Mouse (Mus musculus): Measurements from ENCODE around the gene Arrb2. TPM values are rescaled to one million over a fixed set of nuclear protein-coding genes. Genes with fewer than 3 reads are reported as not detected.
"Not testable (repeated sequence)": the region's sequence is repeated elsewhere in the genome, so short reads cannot be mapped to it uniquely, and the experiment has no call there.

Arrb2 gene
- 10 to 100 TPM; 74.3 to 86.0 TPM for total RNA-seq (2021)
- long read RNA-seq, experiment 1, transcript Arrb2-204 (15 exons, 1,848 nt) = major isoform, 8 of 16 reads
- long read RNA-seq, experiment 1, partial matches to known transcripts = 0 of 16 reads
- long read RNA-seq, experiment 1, other reads (novel, unspliced or antisense) = 6 of 16 reads
- long read RNA-seq, experiment 2, transcript Arrb2-204 (15 exons, 1,848 nt) = major isoform, 8 of 12 reads
- long read RNA-seq, experiment 2, partial matches to known transcripts = 1 of 12 reads
- long read RNA-seq, experiment 2, other reads (novel, unspliced or antisense) = 3 of 12 reads

DNA sequence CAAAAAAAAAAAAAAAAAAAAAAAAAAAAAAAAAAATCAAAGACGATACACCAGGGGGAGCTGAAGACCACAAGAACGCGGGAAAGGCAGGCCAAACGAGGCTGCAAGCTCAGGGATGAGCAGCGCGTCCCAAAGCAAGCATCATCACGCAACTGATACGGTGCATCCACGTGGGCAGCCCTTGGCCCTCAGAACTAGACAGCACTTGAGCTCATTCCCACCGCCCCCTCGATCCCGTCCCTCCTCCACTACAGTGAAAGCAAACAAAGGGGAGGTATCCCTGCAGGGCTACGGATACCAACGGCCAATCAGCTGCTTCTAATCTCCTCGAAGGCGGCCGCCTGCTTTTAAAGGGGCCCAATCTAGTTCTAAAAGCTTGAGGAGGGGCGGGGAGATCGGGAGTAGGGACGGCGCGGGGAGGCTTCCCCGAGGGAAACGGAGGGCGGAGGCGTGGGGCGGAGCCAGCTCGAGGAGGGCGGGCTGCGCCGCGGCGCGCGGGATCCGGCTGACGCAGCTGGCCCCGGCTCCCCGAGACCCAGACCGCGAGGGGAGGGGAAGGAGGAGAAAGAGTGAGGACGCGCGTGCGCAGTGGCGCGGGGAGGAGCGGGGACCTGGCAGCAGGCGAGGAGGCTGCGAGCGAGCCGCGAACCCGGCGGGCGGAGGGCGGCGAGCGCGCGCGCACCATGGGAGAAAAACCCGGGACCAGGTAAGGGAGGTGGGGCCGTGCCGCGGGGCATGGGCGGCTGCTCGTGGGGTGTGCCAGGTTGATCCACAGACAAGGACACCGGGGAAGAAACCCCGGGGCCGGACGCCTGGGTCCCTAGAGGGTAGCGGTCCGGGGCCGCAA is at the start of gene Arrb2:
Gene Arrb2, plus strand, starts transcription at position 588 of the 847 bp plus-strand sequence.
- TF ChIP-seq CTCF (IDR thresholded peaks at IDR 0.05) = peak; percentile 56
- DNase-seq (ENCODE audit: extremely low spot score in 1 of 2, low spot score in 2 of 2) = peak; percentile 98 to 99
- Histone ChIP-seq H3K27ac (peak within 1 kb of the TSS; percentile 90), H3K4me3 (peak within 1 kb of the TSS; percentile 99)
- intact Hi-C loops (cut with DNase I) = loop anchor here (2.0 to 5.0 kb wide), 3 partner anchors 21 to 325 kb away; partner anchors contain the start of genes Pelp1 and Tm4sf5

GRCm38 (mm10) chr11:70384136-70384535 is 48.3 kb upstream of the Arrb2 start:
- intact Hi-C loops (cut with DNase I) = no loop called here
- H3K4me3 ChIP-seq = no peak overlapping the region
- TF ChIP-seq CTCF (IDR thresholded peaks at IDR 0.05) = no peak
- no peak for DNase-seq (ENCODE audit: extremely low spot score in 1 of 2, low spot score in 2 of 2)
- no peak overlapping the region for H3K27ac ChIP-seq

GRCm38 (mm10) chr11:70387436-70387835 is 45.0 kb upstream of the Arrb2 start:
- TF ChIP-seq CTCF (IDR thresholded peaks at IDR 0.05) = no peak
- intact Hi-C loops (cut with DNase I) = no loop called here
- DNase-seq (ENCODE audit: extremely low spot score in 1 of 2, low spot score in 2 of 2) = no peak
- H3K27ac ChIP-seq = no peak overlapping the region
- H3K4me3 ChIP-seq = no peak overlapping the region

DNA sequence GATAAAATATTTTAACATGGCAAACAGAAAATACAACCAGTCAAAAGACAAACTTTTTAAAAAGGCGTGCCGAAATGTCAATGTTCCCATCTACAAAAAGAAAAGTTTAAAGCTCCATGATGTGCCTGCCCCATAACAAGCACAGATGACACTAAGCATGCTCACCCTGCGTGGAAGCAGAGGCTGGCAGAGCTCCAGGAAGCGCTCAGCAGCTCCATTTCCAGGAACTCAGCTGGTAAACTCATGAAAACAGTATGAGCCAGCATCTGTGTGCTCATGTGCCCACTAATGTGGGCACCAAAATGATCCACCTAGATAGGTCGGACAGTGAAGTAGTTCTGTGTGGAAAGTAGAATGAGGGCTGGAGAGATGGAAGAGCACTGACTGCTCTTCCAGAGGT is 43.0 kb upstream of the Arrb2 start:
- DNase-seq (ENCODE audit: extremely low spot score in 1 of 2, low spot score in 2 of 2) = no peak
- H3K27ac ChIP-seq = no peak overlapping the region
- intact Hi-C loops (cut with DNase I) = no loop called here
- TF ChIP-seq CTCF (IDR thresholded peaks at IDR 0.05) = no peak
- no peak overlapping the region for H3K4me3 ChIP-seq

- no peak for DNase-seq (ENCODE audit: extremely low spot score in 1 of 2, low spot score in 2 of 2)
These were observed 28.8 kb upstream of the Arrb2 start for GRCm38 (mm10) chr11:70403598-70403997.

GRCm38 (mm10) chr11:70409594-70410296 is 22.7 kb upstream of the Arrb2 start, which contains the start of gene Pelp1:
Pelp1 (minus strand) TSS chr11:70410031.
- DNase-seq (ENCODE audit: extremely low spot score in 1 of 2, low spot score in 2 of 2) = peak; percentile 87 to 90
- Histone ChIP-seq H3K27ac (peak within 1 kb of the TSS; percentile 93), H3K4me3 (peak within 1 kb of the TSS; percentile 59)
- no peak for TF ChIP-seq CTCF (IDR thresholded peaks at IDR 0.05)
- intact Hi-C loops (cut with DNase I) = loop anchor here (2.0 to 5.0 kb wide), 4 partner anchors 23 to 353 kb away; partner anchors contain the start of genes Arrb2 and Zfp3

More at GRCm38 (mm10) chr11:70403598-70403997, 28.8 kb upstream of the Arrb2 start:
- H3K27ac ChIP-seq = no peak overlapping the region
- no peak overlapping the region for H3K4me3 ChIP-seq
- TF ChIP-seq CTCF (IDR thresholded peaks at IDR 0.05) = no peak
- intact Hi-C loops (cut with DNase I) = no loop called here

- DNase-seq (ENCODE audit: extremely low spot score in 1 of 2, low spot score in 2 of 2) = no peak
- peak overlapping the region; percentile 59 for H3K4me3 ChIP-seq
- TF ChIP-seq CTCF (IDR thresholded peaks at IDR 0.05) = no peak
- peak overlapping the region; percentile 93; the same call in 1 of the 2 replicates for H3K27ac ChIP-seq
- intact Hi-C loops (cut with DNase I) = loop anchor here (2.0 to 5.0 kb wide), 3 partner anchors 23 to 352 kb away; partner anchors contain the start of genes Arrb2 and Zfp3
These were observed 22.2 kb upstream of the Arrb2 start for GRCm38 (mm10) chr11:70410297-70410643.

DNA sequence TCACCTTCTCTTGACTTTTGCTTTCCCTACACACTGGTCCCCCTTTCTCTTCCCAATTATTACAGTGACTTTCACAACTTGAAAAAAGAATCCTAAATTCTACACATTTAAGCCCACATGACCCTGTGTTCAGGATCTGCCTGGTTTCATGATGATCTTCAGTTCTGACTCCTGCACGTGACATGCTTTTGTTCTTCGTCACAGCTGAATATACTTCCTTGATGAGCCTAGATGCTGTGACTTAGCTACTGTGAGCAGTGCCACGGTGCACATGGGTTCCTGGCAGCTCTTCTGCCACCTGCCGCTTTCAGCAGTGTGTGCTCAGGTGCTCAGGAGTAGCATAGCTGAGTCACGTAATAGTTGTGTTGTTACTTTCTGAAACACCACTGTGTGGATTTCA is 19.8 kb upstream of the Arrb2 start:
- Histone ChIP-seq H3K27ac (no peak overlapping the region), H3K4me3 (no peak overlapping the region)
- DNase-seq (ENCODE audit: extremely low spot score in 1 of 2, low spot score in 2 of 2) = no peak
- no peak for TF ChIP-seq CTCF (IDR thresholded peaks at IDR 0.05)
- intact Hi-C loops (cut with DNase I) = loop anchor here (5.0 kb wide), 2 partner anchors 215 to 350 kb away; partner anchors contain the start of gene Zfp3

DNA sequence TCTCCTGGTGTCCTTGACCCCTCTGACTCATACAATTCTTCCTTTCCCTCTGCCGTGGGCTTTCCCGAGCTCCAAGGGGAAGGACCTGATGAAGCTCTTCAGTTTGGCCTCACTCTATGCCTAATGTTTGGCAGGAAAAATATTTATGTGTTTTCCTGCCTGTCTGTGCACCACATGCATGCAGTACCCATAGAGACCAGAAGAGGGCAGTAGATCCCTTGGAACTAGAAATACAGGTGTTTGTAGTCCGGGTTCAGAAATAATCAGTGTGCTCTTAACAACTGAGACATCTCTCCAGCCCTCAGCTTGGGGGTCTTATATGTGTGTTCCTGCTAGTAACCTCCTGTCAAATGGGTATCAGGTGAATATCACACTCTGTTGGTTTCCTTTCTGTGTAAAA is 18.5 kb upstream of the Arrb2 start:
- H3K4me3 ChIP-seq = no peak overlapping the region
- intact Hi-C loops (cut with DNase I) = loop anchor here (2.0 to 5.0 kb wide), 3 partner anchors 93 to 348 kb away; partner anchors contain the start of gene Zfp3
- peak; percentile 67 to 75 for DNase-seq (ENCODE audit: extremely low spot score in 1 of 2, low spot score in 2 of 2)
- peak; percentile 98 for TF ChIP-seq CTCF (IDR thresholded peaks at IDR 0.05)
- H3K27ac ChIP-seq = no peak overlapping the region

GRCm38 (mm10) chr11:70418199-70418598 is 14.2 kb upstream of the Arrb2 start:
- no peak overlapping the region for H3K4me3 ChIP-seq
- no peak for DNase-seq (ENCODE audit: extremely low spot score in 1 of 2, low spot score in 2 of 2)
- TF ChIP-seq CTCF (IDR thresholded peaks at IDR 0.05) = no peak
- intact Hi-C loops (cut with DNase I) = no loop called here
- no peak overlapping the region for H3K27ac ChIP-seq

DNA sequence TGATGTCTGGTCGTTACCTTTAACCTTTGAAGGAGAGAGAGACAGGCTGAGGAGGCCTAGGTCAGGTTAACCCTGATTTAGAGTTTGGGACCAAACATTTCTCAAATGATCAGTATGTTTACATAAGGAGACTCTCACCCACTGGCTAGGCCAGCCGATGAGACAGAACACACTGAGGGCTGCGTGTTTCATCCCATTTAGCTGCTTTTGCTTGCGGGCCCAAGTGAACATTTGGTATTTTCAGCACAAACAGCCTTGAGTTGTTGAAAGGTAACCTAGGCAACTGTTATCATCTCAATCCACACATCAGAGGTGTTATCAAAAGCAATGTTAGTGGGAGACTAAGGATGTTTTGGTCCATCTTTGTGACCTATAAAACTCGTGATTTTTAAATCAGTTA is 12.9 kb upstream of the Arrb2 start:
- TF ChIP-seq CTCF (IDR thresholded peaks at IDR 0.05) = no peak
- Histone ChIP-seq H3K4me3 (no peak overlapping the region), H3K27ac (no peak overlapping the region)
- intact Hi-C loops (cut with DNase I) = no loop called here
- no peak for DNase-seq (ENCODE audit: extremely low spot score in 1 of 2, low spot score in 2 of 2)

GRCm38 (mm10) chr11:70426598-70426997 is 5.8 kb upstream of the Arrb2 start:
- H3K4me3 ChIP-seq; H3K27ac ChIP-seq; intact Hi-C loops (cut with DNase I); DNase-seq (ENCODE audit: extremely low spot score in 1 of 2, low spot score in 2 of 2): not testable (repeated sequence)

All from left cerebral cortex, adult 2 months (tissue).